Mouse (Mus musculus): ENCODE measurements around the gene St6galnac3. TPM values are rescaled to one million over a fixed set of nuclear protein-coding genes. Genes with fewer than 3 reads are reported as not detected.
A peak's percentile ranks its signal among the peaks of the same experiment; 100 is the strongest.

St6galnac3 gene
- polyA plus RNA-seq, 1 experiment from 2014 or later, result 8.5 TPM

DNA sequence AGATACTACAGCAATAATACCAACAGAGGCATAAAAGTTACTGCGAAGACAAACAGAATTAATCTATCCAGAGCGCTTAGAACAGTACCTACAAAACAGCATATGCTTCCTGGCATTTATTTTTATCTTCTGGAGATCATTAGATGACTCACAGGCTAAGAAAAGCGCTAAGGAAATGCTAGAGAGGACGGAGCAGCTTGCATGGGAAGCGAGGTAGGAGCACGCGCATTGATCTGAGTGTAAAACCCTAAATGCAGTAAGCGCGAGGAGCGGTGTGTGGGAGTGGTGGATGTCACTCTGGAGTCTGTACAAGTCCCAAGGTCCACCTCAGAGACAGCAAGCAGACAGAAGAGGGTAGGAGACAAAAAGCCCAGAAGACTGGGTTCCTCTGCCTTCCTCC lies 486.6 kb downstream of the St6galnac3 start:
- H3K4me3 ChIP-seq (ENCODE audit: low read depth, low read length), result no peak overlapping the region
- no peaks in the 10 kb centered on the region for H3K36me3 ChIP-seq (ENCODE audit: control insufficient read depth, insufficient read depth)
- no peak overlapping the region for H3K27ac ChIP-seq (ENCODE audit: low read depth, low read length)
- no peaks in the 10 kb centered on the region for H3K9me3 ChIP-seq (ENCODE audit: control insufficient read depth)
- no peak for TF ChIP-seq CTCF (IDR thresholded peaks at IDR 0.05; ENCODE audit: low read depth)
- H3K27me3 ChIP-seq (replicated peaks; ENCODE audit: control insufficient read depth, insufficient read depth, low read length), result no peaks in the 10 kb centered on the region
- no peak overlapping the region for H3K4me2 ChIP-seq (replicated peaks; ENCODE audit: low read depth)
- 76% methylated on average over 10 of the region's 10 CpGs for WGBS
- H3K4me1 ChIP-seq (replicated peaks; ENCODE audit: control insufficient read depth, insufficient read depth, low read length), result no peaks in the 10 kb centered on the region
- H3K9ac ChIP-seq (ENCODE audit: low read depth, low read length), result no peak overlapping the region
- no peak for ATAC-seq

DNA sequence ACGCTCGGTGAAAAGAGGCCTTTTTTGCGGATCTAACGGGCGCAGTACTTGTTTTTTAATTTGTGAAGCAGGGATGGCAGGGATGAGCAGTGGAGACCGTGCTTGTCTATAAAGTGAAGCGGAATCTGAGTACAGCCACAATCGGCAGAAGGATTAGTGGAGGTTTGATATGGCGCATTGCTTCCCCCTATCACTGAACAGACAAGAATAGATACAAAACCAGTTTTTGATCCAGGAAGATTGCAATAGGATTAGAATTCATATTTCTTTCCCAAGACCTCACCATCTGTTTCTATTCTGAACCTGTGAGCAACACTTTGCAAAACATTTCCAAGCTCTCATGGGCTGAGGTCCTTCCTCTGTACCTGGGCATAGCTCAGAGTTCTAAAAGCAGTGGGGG lies 488.7 kb downstream of the St6galnac3 start:
- Histone ChIP-seq H3K27me3 (replicated peaks; ENCODE audit: control insufficient read depth, insufficient read depth, low read length) (no peaks in the 10 kb centered on the region), H3K9ac (ENCODE audit: low read depth, low read length) (no peak overlapping the region), H3K36me3 (ENCODE audit: control insufficient read depth, insufficient read depth) (no peaks in the 10 kb centered on the region), H3K4me3 (ENCODE audit: low read depth, low read length) (no peak overlapping the region), H3K27ac (ENCODE audit: low read depth, low read length) (no peak overlapping the region), H3K4me2 (replicated peaks; ENCODE audit: low read depth) (no peak overlapping the region), H3K4me1 (replicated peaks; ENCODE audit: control insufficient read depth, insufficient read depth, low read length) (no peaks in the 10 kb centered on the region), H3K9me3 (ENCODE audit: control insufficient read depth) (no peaks in the 10 kb centered on the region)
- TF ChIP-seq CTCF (IDR thresholded peaks at IDR 0.05; ENCODE audit: low read depth), result no peak
- WGBS, result 93% methylated on average over 9 of the region's 9 CpGs
- ATAC-seq, result no peak

DNA sequence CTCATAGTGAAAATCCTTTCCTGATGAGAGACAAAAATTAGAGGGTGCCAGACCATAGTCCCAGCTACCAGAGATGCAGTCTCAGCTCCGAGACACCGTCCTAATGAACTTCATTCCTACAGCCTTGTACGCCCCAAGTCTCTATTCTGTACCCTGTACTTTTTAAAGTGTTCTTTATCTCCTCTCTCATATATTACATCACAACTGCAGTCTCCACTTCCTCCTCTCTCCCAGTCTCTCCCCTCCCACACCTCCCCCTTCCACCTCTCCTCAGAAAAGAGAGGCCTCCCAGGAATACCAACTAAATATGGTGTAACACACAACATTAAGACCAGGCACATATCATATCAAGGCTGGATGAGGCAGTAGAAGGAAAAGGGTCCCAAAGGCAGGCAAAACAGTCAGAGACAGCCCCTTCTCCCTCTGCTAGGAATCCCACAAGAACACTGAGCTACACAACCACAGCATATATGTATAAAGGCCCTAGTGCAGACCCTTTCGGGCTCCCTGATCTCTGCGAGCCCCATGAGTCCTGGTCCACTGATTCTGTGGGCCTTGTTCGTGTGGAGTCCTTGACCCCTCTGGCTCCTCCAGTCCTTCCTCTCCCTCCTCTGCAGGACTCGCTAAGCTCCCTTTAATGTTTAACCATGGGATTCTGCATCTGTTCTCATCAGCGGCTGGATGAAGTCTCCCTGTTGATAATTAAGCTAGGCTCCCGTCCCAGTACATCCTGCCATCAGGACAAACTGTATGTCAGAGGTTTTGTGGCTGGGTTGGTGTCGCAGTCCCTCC lies 502.2 kb downstream of the St6galnac3 start:
- TF ChIP-seq CTCF (IDR thresholded peaks at IDR 0.05; ENCODE audit: low read depth), result no peak
- Histone ChIP-seq H3K4me1 (replicated peaks; ENCODE audit: control insufficient read depth, insufficient read depth, low read length) (0 out of 2 replicates have a peak, but pooled peaks cover 4% of the 10 kb centered on the region), H3K4me2 (replicated peaks; ENCODE audit: low read depth) (peak overlapping the region; percentile 46; the same call in 1 of the 2 replicates), H3K27ac (ENCODE audit: low read depth, low read length) (no peak overlapping the region; the same call in 1 of the 2 replicates), H3K9me3 (ENCODE audit: control insufficient read depth) (no peaks in the 10 kb centered on the region), H3K27me3 (replicated peaks; ENCODE audit: control insufficient read depth, insufficient read depth, low read length) (no peaks in the 10 kb centered on the region), H3K4me3 (ENCODE audit: low read depth, low read length) (no peak overlapping the region), H3K36me3 (ENCODE audit: control insufficient read depth, insufficient read depth) (no peaks in the 10 kb centered on the region), H3K9ac (ENCODE audit: low read depth, low read length) (no peak overlapping the region)
- peak; percentile 92 for ATAC-seq
- 38% methylated on average over 10 of the region's 10 CpGs for WGBS

DNA sequence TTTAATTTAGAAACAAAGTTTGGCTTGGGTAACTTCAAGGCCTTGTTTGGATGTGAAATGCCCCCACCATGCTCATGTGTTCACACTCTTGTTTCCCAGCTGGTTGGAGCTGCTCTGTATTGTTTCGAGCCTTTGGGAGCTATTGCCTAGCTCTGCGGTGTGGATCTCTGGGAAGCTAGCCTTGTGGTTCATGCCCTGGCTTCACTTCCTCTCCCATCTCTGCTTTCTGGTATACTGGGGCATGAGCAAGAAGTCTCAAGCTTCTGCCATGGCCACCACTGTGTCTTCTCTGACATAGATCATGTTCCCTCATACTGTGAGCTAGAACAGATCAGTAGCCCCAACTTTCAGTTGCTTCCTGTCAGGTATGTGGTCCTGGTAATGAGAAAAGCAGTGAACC lies 505.6 kb downstream of the St6galnac3 start:
- TF ChIP-seq CTCF (IDR thresholded peaks at IDR 0.05; ENCODE audit: low read depth), result no peak
- H3K4me1 ChIP-seq (replicated peaks; ENCODE audit: control insufficient read depth, insufficient read depth, low read length), result 0 out of 2 replicates have a peak, but pooled peaks cover 4% of the 10 kb centered on the region
- H3K4me2 ChIP-seq (replicated peaks; ENCODE audit: low read depth), result no peak overlapping the region
- no peak overlapping the region for H3K4me3 ChIP-seq (ENCODE audit: low read depth, low read length)
- no peak overlapping the region for H3K27ac ChIP-seq (ENCODE audit: low read depth, low read length)
- 89% methylated on average over 2 of the region's 2 CpGs for WGBS
- no peaks in the 10 kb centered on the region for H3K9me3 ChIP-seq (ENCODE audit: control insufficient read depth)
- H3K9ac ChIP-seq (ENCODE audit: low read depth, low read length), result no peak overlapping the region
- H3K36me3 ChIP-seq (ENCODE audit: control insufficient read depth, insufficient read depth), result no peaks in the 10 kb centered on the region
- no peak for ATAC-seq
- no peaks in the 10 kb centered on the region for H3K27me3 ChIP-seq (replicated peaks; ENCODE audit: control insufficient read depth, insufficient read depth, low read length)

DNA sequence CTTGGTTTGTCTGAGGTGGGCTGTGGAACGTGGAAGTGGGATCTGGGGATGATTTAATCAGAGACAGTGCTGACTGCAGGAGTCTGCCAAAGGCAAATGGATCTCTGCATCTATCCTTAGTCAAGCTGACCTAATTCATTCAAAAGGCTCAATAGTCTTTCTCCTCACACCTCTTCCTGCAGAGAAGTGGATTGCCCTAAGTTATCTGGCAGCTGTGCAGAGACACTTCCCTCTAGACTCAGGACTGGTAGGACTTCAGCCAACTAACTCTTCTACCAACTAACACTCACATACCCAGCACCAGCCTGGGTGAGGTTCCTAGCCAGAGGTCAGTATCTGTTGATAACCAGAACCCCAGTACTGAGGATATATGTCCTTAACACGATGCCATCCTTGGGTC lies 516.8 kb downstream of the St6galnac3 start:
- 73% methylated on average over 2 of the region's 2 CpGs for WGBS
- no peak for ATAC-seq

DNA sequence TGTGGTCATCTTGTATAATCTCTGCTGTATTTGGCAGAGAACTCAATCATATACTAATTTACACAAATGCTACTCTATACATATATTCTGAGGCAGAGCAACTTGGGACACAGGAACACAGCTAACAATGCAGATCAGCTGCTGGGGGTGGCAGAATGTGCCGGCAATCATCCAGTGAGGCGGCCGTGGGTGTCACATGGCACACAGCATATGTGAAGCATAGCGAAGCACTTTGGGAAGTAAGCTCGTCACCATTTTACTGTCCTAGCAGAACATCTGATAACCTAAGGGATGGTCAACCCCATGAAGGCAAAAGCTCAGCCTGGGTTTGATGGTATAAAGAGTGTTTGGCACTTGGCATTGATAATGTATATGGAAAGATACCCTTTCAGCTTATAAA lies 520.9 kb downstream of the St6galnac3 start:
- 93% methylated on average over 5 of the region's 5 CpGs for WGBS
- H3K9ac ChIP-seq (ENCODE audit: low read depth, low read length), result no peak overlapping the region
- TF ChIP-seq CTCF (IDR thresholded peaks at IDR 0.05; ENCODE audit: low read depth), result no peak
- H3K27ac ChIP-seq (ENCODE audit: low read depth, low read length), result no peak overlapping the region
- ATAC-seq, result no peak
- H3K4me2 ChIP-seq (replicated peaks; ENCODE audit: low read depth), result no peak overlapping the region
- H3K4me3 ChIP-seq (ENCODE audit: low read depth, low read length), result no peak overlapping the region
- H3K4me1 ChIP-seq (replicated peaks; ENCODE audit: control insufficient read depth, insufficient read depth, low read length), result no peaks in the 10 kb centered on the region
- no peaks in the 10 kb centered on the region for H3K9me3 ChIP-seq (ENCODE audit: control insufficient read depth)
- no peaks in the 10 kb centered on the region for H3K36me3 ChIP-seq (ENCODE audit: control insufficient read depth, insufficient read depth)
- H3K27me3 ChIP-seq (replicated peaks; ENCODE audit: control insufficient read depth, insufficient read depth, low read length), result no peaks in the 10 kb centered on the region

More for the DNA sequence above, 516.8 kb downstream of the St6galnac3 start:
- Histone ChIP-seq H3K4me3 (ENCODE audit: low read depth, low read length) (no peak overlapping the region), H3K4me2 (replicated peaks; ENCODE audit: low read depth) (no peak overlapping the region), H3K36me3 (ENCODE audit: control insufficient read depth, insufficient read depth) (no peaks in the 10 kb centered on the region), H3K9ac (ENCODE audit: low read depth, low read length) (no peak overlapping the region), H3K27ac (ENCODE audit: low read depth, low read length) (no peak overlapping the region), H3K4me1 (replicated peaks; ENCODE audit: control insufficient read depth, insufficient read depth, low read length) (no peaks in the 10 kb centered on the region), H3K27me3 (replicated peaks; ENCODE audit: control insufficient read depth, insufficient read depth, low read length) (no peaks in the 10 kb centered on the region), H3K9me3 (ENCODE audit: control insufficient read depth) (no peaks in the 10 kb centered on the region)
- no peak for TF ChIP-seq CTCF (IDR thresholded peaks at IDR 0.05; ENCODE audit: low read depth)

All from intestine, postnatal 0 days (tissue).